Mouse (Mus musculus) adrenal gland, postnatal 10 days (tissue): ENCODE measurements around the gene Scn1a. TPM values are rescaled to one million over a fixed set of nuclear protein-coding genes. Genes with fewer than 3 reads are reported as not detected.
A peak's percentile ranks its signal among the peaks of the same experiment; 100 is the strongest.

Experiments
- DNase-seq: peaks from one replicate; pipeline ENCODE4 v3.0.0; 2021; ENCODE audit warnings: mixed read lengths
- long read RNA-seq, 2 experiments: library from polyadenylated mRNA; stranded (forward); transcript quantifications; one replicate each; pipeline ENCODE4 v2.0.0; 2021
- total RNA-seq, 2 experiments: library from RNA; stranded (reverse); gene quantifications; 2 replicates each; pipeline ENCODE4 v1.2.3; 2021

Scn1a gene
- total RNA-seq = under 1 TPM; 0.12 to 0.42 TPM
- long read RNA-seq, experiment 1 = 0 reads
- long read RNA-seq, experiment 2 = 0 reads

- no peak for DNase-seq
Measured at GRCm38 (mm10) chr2:66440711-66441110, at the start of gene Scn1a. Gene Scn1a, minus strand, starts transcription at chr2:66440840.

- DNase-seq = no peak
Measured at GRCm38 (mm10) chr2:66478395-66478794, 37.8 kb upstream of the Scn1a start.

DNA sequence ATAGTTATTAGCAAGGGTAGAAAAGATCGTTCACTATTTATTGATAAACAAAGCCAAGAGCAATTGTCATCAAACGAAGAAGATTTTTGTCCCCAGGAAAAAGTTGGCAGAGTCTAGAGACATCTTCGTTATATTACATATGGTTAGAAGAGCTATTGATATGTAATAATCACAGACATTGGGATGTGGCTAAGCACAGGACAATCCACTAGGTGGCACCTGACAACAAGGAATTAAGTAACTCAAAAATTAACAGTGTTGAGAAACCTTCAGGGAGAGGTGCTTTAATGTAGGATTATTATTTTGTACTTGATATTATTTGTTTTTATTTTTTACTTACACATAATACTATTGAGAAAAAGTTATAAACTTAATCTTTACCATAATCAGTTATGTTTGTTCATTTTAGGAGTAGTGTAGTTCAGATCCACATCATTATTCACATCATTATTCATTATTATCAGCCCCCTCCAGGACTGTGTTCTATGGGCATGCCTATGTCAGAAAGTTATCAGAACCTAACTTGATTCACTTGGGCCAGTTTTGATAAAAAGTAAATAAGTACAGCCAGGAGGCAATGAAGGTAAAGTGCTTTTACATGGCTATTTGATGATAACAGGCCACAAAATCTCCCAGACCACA lies 32.7 kb upstream of the Scn1a start:
- DNase-seq = peak; percentile 13

GRCm38 (mm10) chr2:66465484-66465883 lies 24.8 kb upstream of the Scn1a start:
- DNase-seq = no peak

- no peak for DNase-seq
Measured at GRCm38 (mm10) chr2:66464874-66465458, 24.3 kb upstream of the Scn1a start.

DNA sequence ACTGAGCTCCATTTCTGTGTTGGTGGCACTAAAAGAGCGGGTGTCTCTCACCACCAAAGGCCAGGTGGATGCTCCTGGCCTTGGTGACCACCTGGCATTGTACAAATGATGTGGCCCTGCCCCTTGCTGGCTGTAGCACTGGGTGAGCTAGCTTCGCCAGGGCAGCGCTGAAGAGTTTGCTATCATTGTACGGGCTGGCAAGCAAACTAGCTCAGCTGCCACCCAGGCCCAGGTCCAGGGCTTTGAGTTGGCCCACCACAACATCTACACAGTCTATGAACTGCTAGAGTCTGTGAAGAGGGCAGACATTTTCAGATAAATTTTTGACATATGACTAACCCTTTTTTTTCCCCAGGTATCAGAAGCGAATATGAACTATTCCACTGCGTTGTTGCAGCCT lies 23.3 kb upstream of the Scn1a start:
- no peak for DNase-seq

DNA sequence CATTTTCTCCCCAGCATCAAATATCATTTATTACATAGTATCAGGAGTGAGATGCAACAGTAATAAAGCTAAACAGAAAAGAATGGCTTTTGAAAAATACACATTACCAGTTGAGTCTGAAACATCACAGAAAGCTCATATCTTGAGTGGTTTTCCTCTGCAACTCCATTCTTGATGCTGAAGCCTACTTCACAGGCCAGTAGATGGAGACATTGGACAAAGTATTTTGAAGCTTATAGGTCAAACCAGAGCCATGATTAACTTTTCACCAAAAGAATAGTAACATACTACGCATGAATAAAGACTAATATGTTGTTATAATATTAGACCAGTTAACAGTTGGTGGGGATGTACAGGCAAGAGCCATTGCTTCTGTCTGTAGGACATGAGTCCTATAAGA lies 21.8 kb upstream of the Scn1a start:
- DNase-seq = no peak

DNA sequence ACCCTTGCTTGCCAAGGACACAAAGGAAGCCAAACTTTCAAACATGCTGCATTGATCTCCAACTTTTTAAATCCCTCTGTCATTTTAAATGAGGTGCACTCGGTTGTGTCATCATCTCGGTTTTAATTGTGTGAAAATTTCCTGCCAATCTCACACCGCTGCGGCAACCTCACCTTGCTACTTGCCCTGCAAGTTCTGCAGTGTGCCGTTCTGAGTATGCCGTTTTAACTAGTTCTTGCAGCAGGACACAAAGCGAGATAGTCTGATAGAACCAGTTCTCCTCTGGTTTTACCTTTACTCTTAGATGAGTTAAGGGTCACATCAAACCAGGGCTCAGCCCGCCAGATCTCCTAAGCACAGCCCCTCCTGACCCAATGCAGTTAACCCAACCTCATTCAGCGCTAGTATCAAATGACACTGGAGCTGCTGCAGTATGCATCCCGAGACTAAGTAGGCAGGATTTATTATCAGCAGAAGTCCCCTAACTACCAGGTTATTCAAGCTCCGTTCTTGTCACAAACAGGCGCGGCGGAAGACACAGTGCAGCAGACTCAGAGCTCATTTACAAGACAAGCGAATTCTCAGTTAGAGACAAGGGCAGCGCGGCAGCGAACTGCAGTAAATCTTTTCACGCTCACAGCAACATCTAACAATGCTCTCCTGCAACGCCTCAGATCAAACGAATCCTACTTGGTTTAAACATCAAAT lies 722 bp downstream of the Scn1a start:
- DNase-seq = no peak

GRCm38 (mm10) chr2:66436286-66436685 lies 4.4 kb downstream of the Scn1a start:
- no peak for DNase-seq

DNA sequence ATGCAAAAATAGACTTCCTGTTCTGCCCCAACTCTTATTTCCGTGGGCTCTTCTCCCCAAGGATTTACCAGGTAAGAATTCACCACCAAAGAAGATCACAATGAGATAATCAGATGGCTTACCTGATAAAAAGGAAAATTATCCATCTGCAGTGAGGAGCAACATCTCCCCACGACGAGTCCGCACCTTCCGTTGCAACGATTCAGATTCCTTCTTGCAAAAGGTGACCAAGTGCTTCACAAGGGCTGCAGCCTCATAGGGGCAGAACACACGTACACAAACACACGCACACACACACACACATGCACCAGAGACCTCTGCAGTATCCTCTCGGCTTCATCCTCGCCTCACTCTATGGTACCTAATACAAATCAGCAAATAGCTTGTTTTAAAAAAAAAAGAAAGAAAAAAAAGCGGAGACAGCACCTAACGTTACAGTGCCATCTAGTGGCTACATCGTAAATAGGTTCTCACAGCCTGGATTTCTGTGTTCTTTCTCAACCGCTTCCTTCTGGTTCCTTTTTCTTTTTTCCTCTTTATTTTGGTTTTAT lies 30.8 kb downstream of the Scn1a start:
- DNase-seq = peak; percentile 37

- DNase-seq = peak; percentile 31
Measured at GRCm38 (mm10) chr2:66408899-66409739, 31.5 kb downstream of the Scn1a start.

- DNase-seq = no peak
Measured at GRCm38 (mm10) chr2:66408456-66408855, 32.2 kb downstream of the Scn1a start.

DNA sequence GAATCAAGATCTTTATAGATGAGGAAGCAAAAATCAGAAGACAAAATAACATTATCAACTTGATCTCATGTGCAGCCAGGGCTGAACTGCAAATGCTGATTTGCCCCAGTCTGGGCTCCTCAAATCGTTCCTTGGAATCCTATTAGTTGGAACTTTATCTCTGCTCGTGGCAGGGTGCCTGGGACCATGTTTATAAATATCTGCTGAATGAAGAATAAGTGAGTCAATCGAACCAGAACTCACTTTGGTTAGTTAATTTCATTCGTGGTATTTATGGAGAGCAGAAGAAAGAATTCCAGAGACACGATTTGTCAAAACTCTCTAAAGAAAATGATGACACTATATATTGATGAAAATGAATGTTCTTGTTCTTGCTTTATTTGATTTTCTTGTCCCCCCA lies 48.1 kb downstream of the Scn1a start:
- no peak for DNase-seq

GRCm38 (mm10) chr2:66367957-66368356 lies 72.7 kb downstream of the Scn1a start:
- DNase-seq = no peak

DNA sequence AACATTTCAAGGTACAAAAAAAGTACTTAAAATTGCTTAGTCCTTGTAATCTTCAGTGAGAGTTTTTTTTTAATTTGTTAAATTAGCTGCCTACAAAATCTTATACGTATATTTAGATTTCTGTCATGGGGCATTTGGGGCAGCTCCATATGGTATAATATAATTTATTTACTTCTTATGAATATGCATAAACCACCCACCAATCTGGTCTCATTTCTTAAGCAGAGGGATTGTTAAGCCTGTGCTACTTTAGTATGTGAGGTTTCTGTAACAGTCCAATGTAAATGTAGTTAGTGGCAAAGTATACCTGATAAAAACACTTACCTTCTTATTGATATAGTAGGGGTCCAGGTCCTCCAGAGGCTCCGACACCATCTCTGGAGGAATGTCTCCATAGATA lies 90.0 kb downstream of the Scn1a start:
- no peak for DNase-seq

- DNase-seq = no peak
Measured at GRCm38 (mm10) chr2:66346622-66347021, 94.0 kb downstream of the Scn1a start.

- DNase-seq = no peak
Measured at GRCm38 (mm10) chr2:66346181-66346580, 94.5 kb downstream of the Scn1a start.

DNA sequence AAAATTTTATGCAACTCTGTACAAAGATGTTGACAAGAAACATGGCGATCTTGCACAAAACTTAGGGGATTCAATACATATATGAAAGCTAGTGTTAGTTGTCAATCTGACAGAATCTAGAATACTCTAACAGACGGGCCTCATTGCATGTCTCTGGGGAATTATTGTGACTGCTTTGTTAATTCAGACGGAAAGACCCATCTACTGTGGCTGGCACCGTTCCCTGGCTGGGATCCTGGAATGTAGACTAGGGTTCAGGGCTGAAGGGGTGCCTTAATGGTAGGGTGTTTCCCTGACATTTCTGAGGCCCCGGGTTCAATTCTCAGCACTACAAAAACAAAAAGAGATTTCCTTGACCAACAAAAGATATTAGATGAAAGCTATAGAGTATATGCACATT lies 103.2 kb downstream of the Scn1a start:
- peak; percentile 3 for DNase-seq

DNA sequence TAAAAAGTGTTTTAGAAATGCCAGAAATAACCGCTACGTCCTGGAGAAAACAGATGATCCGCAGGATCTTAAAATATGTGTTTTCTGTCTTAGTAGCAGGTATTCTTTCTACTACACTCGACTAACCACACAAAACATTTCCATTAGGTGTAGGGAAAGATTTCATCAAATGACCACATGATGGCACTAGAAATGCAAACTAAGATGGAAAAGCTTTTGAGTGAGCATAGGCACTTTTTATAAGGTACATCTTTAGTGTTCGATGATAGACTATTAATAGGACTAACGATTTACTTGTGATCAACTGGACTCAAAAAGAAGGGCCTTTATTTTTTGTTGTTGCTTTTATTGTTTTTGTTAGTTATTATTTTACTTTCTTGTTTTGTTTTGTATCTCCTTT lies 104.2 kb downstream of the Scn1a start:
- DNase-seq = no peak

- DNase-seq = no peak
Measured at GRCm38 (mm10) chr2:66272551-66272950, 168.1 kb downstream of the Scn1a start.

- peak; percentile 97 for DNase-seq
Measured at GRCm38 (mm10) chr2:66256220-66257131, 184.2 kb downstream of the Scn1a start, which contains the start of gene Ttc21b. Gene Ttc21b, minus strand, starts transcription at chr2:66256617.
